Mouse (Mus musculus): ENCODE measurements at regions not wholly inside any gene's neighbourhood (a gene's known extent, or its start where the extent isn't known, plus 50 kb on each side); places are given as distances from the start of the nearest gene placed in this dataset.

DNA sequence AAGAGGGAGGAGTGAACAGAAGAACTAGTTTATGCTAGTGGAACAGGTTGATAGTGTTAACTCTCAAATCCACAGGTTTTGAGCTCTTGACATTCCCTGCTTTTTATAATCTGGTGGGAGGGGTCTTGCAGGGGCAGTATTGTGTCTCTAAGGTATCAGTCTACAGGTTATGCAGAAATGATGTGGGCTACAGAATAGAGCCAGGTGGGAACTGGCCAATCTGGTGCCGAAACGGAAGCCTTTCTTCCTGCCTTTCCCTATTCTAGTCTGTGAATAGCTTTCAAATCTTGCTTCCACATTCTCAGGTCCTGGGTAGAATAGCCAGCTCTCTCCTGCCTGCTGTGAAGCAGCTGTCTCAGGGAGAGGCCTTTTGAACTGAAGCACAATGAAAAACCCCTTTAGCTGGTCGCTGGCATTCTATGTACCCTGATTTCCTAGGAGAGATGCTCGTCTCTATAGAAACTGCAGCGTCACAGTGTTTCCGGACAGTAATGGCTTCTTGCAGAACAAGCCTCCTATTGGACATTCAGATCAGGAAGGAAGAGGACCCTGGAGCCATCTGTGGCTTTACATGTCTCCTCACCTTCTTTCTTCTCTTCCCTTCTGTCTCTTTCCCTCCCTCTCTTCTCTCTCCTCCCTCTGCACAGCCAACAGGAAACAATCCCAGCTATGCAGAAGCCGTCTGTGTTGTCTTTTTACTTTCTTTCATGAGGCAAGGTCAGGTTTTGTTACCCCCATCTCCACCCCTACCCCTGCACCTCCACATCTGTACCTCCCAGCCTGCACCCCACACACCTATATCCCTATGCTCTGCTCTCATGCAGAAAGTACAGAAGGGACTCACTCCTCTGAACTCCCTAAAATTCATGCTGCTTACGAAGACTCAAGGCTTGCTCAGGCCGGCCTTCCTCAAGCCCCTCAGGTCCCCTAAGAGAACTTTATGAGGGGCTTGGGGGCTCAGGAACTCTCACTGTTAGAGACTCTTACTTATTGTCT is 93.1 kb upstream of the Map1b start:
- H3K27ac ChIP-seq (replicated peaks; ENCODE audit: low read depth, low read length): no peak overlapping the region

DNA sequence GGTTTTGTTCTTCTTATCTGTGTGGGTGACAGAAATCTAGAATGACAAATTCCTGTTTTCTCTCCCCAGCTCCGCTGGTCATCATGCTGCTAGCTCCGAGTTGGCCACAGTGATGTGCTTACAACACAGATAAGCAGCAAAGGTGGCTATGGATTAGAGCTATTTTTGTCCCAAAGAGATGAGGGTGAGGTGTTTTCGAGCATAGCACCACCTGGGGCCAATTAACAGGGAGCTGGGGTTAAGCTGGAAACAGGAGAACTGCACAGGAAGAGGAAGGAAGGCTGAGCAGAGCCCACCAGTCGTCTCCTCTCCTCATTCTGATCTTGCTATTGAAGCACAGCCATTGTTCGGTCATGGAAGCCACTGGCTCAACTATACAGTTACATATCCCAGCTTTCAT is 92.3 kb upstream of the Map1b start:
- 20% methylated on average over 5 of the region's 5 CpGs for WGBS
- Histone ChIP-seq H3K27ac (replicated peaks; ENCODE audit: low read depth, low read length) (no peak overlapping the region), H3K27me3 (ENCODE audit: control insufficient read depth, insufficient read depth, low read length) (no peaks in the 10 kb centered on the region), H3K4me3 (ENCODE audit: low read depth, low read length) (no peak overlapping the region), H3K9ac (ENCODE audit: low read length) (no peak overlapping the region), H3K4me1 (ENCODE audit: control insufficient read depth, insufficient read depth, low read length) (peaks cover 3% of the 10 kb centered on the region; the same call in 1 of the 2 replicates), H3K9me3 (ENCODE audit: control insufficient read depth, low read length) (no peaks in the 10 kb centered on the region), H3K4me2 (ENCODE audit: low read depth, severe bottlenecking) (no peak overlapping the region), H3K36me3 (ENCODE audit: control insufficient read depth, insufficient read depth, low read length) (no peaks in the 10 kb centered on the region)
- ATAC-seq (ENCODE audit: insufficient number of reproducible peaks, low FRiP score, low TSS enrichment, low read depth): no peak
- no peak for DNase-seq (ENCODE audit: low spot score)

More for the DNA sequence above, 93.1 kb upstream of the Map1b start:
- no peak overlapping the region for H3K9ac ChIP-seq (ENCODE audit: low read length)
- no peaks in the 10 kb centered on the region for H3K36me3 ChIP-seq (ENCODE audit: control insufficient read depth, insufficient read depth, low read length)
- no peak for DNase-seq (ENCODE audit: low spot score)
- no peaks in the 10 kb centered on the region for H3K9me3 ChIP-seq (ENCODE audit: control insufficient read depth, low read length)
- 62% methylated on average over 9 of the region's 9 CpGs for WGBS
- no peaks in the 10 kb centered on the region for H3K27me3 ChIP-seq (ENCODE audit: control insufficient read depth, insufficient read depth, low read length)
- peaks cover 3% of the 10 kb centered on the region; the same call in 1 of the 2 replicates for H3K4me1 ChIP-seq (ENCODE audit: control insufficient read depth, insufficient read depth, low read length)
- no peak for ATAC-seq (ENCODE audit: insufficient number of reproducible peaks, low FRiP score, low TSS enrichment, low read depth)
- no peak overlapping the region for H3K4me3 ChIP-seq (ENCODE audit: low read depth, low read length)
- no peak overlapping the region for H3K4me2 ChIP-seq (ENCODE audit: low read depth, severe bottlenecking)

DNA sequence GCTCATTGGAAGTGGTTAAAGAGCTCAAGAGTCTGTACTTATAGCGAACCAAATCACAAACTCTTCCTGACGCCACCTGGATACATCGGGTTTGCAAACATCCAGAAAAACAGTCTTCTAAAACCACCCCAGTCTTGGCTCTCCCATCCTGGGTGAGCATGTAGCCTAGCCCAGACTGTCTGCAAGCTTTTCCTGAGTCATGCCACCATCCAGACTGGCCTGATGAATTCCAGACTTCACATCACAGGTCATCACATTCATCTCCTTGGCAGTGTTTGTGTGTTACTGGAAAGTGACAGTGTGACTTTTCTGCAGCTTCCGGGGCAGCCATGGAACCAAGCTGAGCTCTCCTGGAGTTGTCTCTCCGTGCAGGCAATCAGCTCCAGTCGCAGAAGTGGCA is 90.9 kb upstream of the Map1b start:
- no peak for ATAC-seq (ENCODE audit: insufficient number of reproducible peaks, low FRiP score, low TSS enrichment, low read depth)
- Histone ChIP-seq H3K4me2 (ENCODE audit: low read depth, severe bottlenecking) (no peak overlapping the region), H3K9ac (ENCODE audit: low read length) (no peak overlapping the region), H3K4me1 (ENCODE audit: control insufficient read depth, insufficient read depth, low read length) (peaks cover 3% of the 10 kb centered on the region; the same call in 1 of the 2 replicates), H3K36me3 (ENCODE audit: control insufficient read depth, insufficient read depth, low read length) (no peaks in the 10 kb centered on the region), H3K27ac (replicated peaks; ENCODE audit: low read depth, low read length) (no peak overlapping the region), H3K9me3 (ENCODE audit: control insufficient read depth, low read length) (no peaks in the 10 kb centered on the region), H3K4me3 (ENCODE audit: low read depth, low read length) (no peak overlapping the region), H3K27me3 (ENCODE audit: control insufficient read depth, insufficient read depth, low read length) (no peaks in the 10 kb centered on the region)
- DNase-seq (ENCODE audit: low spot score): no peak
- WGBS: 76% methylated on average over 6 of the region's 6 CpGs

DNA sequence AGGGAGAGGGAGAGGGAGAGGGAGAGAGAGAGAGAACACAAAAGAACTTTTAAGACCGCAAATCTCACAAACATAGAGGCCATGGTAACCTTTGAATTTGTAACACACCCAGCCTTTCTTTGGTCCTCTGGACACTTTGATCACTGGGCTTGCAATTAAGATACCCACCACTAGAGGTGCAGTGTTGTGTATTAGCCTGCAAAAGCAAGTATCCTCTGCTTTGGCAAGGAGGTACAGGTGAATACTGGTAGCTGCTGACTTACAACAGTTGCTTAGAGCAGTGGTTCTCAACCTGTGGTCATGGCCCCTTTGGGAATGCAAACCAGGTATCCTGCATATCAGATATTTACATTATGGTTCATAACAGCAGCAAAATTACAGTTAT is 90.3 kb upstream of the Map1b start:
- H3K27ac ChIP-seq (replicated peaks; ENCODE audit: low read depth, low read length): no peak overlapping the region
- H3K4me3 ChIP-seq (ENCODE audit: low read depth, low read length): no peak overlapping the region
- no peaks in the 10 kb centered on the region for H3K36me3 ChIP-seq (ENCODE audit: control insufficient read depth, insufficient read depth, low read length)
- DNase-seq (ENCODE audit: low spot score) (no peak), ATAC-seq (ENCODE audit: insufficient number of reproducible peaks, low FRiP score, low TSS enrichment, low read depth) (no peak)
- H3K27me3 ChIP-seq (ENCODE audit: control insufficient read depth, insufficient read depth, low read length): no peaks in the 10 kb centered on the region
- no peak overlapping the region for H3K4me2 ChIP-seq (ENCODE audit: low read depth, severe bottlenecking)
- no peak overlapping the region for H3K9ac ChIP-seq (ENCODE audit: low read length)
- peaks cover 3% of the 10 kb centered on the region; the same call in 1 of the 2 replicates for H3K4me1 ChIP-seq (ENCODE audit: control insufficient read depth, insufficient read depth, low read length)
- no peaks in the 10 kb centered on the region for H3K9me3 ChIP-seq (ENCODE audit: control insufficient read depth, low read length)
- 71% methylated on average over 1 of the region's 1 CpGs for WGBS

DNA sequence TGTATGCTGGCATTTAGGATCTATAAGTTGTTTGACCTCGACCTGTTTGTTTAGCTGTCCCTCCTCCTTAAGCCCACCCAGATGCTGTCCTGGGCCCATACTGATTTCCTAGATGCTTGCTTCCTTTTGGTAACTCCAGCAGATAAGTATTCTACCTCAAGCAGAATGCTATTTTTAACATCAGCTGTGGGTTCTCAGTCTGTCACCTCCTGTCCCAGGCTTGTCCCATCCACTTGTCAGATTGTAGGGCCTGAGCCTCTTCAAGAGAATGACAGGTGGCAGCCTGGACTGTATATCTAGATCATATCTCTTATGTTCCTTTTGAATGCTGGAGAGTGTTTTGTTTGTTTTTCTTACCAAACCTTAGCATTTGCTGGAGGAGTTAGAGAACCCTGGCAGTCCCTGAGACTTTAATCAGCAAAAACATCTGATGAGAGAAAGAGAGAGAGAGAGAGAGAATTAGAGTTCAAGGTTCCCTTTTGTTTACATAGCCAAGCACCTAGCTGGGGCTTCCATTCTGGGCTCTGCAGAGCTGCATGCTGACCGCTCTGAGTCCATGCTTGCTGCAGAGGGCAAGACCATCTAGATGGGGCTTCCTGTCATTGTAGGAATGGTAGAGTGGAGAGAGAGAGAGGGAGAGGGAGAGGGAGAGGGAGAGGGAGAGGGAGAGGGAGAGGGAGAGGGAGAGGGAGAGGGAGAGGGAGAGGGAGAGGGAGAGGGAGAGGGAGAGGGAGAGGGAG is 89.7 kb upstream of the Map1b start:
- whole genome bisulfite sequencing: 89% methylated on average over 2 of the region's 2 CpGs
- H3K27me3 ChIP-seq (ENCODE audit: control insufficient read depth, insufficient read depth, low read length): no peaks in the 10 kb centered on the region
- no peak overlapping the region for H3K4me3 ChIP-seq (ENCODE audit: low read depth, low read length)
- peaks cover 3% of the 10 kb centered on the region; the same call in 1 of the 2 replicates for H3K4me1 ChIP-seq (ENCODE audit: control insufficient read depth, insufficient read depth, low read length)
- H3K36me3 ChIP-seq (ENCODE audit: control insufficient read depth, insufficient read depth, low read length): no peaks in the 10 kb centered on the region
- no peak overlapping the region for H3K4me2 ChIP-seq (ENCODE audit: low read depth, severe bottlenecking)
- H3K27ac ChIP-seq (replicated peaks; ENCODE audit: low read depth, low read length): no peak overlapping the region
- ATAC-seq (ENCODE audit: insufficient number of reproducible peaks, low FRiP score, low TSS enrichment, low read depth) (no peak), DNase-seq (ENCODE audit: low spot score) (no peak)
- no peak overlapping the region for H3K9ac ChIP-seq (ENCODE audit: low read length)
- H3K9me3 ChIP-seq (ENCODE audit: control insufficient read depth, low read length): no peaks in the 10 kb centered on the region

DNA sequence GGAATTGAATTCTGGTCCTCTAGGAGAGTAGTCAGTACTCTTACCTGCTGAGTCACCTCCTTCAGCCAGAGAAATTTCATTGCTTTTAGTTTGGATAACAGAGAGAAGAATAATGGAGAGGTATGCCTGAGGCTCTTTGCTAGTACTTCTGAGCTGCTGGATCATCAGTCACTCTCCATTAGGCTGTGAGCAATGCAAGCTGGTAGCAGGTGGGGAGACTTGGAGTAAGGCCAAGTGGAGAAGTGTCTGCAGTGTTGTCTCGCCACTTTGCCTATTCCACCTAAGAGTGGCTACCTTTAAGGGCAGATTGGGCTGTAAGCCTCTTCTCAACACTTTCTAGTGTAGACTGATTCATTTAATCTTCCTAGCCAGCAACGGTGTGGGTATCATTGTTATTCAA is 81.6 kb upstream of the Map1b start:
- Histone ChIP-seq H3K4me1 (ENCODE audit: control insufficient read depth, insufficient read depth, low read length) (no peaks in the 10 kb centered on the region), H3K36me3 (ENCODE audit: control insufficient read depth, insufficient read depth, low read length) (no peaks in the 10 kb centered on the region), H3K9ac (ENCODE audit: low read length) (no peak overlapping the region), H3K27ac (replicated peaks; ENCODE audit: low read depth, low read length) (no peak overlapping the region), H3K4me3 (ENCODE audit: low read depth, low read length) (no peak overlapping the region), H3K27me3 (ENCODE audit: control insufficient read depth, insufficient read depth, low read length) (no peaks in the 10 kb centered on the region), H3K9me3 (ENCODE audit: control insufficient read depth, low read length) (no peaks in the 10 kb centered on the region), H3K4me2 (ENCODE audit: low read depth, severe bottlenecking) (no peak overlapping the region)
- WGBS: 87% methylated on average over 2 of the region's 2 CpGs
- ATAC-seq (ENCODE audit: insufficient number of reproducible peaks, low FRiP score, low TSS enrichment, low read depth) (no peak), DNase-seq (ENCODE audit: low spot score) (no peak)

DNA sequence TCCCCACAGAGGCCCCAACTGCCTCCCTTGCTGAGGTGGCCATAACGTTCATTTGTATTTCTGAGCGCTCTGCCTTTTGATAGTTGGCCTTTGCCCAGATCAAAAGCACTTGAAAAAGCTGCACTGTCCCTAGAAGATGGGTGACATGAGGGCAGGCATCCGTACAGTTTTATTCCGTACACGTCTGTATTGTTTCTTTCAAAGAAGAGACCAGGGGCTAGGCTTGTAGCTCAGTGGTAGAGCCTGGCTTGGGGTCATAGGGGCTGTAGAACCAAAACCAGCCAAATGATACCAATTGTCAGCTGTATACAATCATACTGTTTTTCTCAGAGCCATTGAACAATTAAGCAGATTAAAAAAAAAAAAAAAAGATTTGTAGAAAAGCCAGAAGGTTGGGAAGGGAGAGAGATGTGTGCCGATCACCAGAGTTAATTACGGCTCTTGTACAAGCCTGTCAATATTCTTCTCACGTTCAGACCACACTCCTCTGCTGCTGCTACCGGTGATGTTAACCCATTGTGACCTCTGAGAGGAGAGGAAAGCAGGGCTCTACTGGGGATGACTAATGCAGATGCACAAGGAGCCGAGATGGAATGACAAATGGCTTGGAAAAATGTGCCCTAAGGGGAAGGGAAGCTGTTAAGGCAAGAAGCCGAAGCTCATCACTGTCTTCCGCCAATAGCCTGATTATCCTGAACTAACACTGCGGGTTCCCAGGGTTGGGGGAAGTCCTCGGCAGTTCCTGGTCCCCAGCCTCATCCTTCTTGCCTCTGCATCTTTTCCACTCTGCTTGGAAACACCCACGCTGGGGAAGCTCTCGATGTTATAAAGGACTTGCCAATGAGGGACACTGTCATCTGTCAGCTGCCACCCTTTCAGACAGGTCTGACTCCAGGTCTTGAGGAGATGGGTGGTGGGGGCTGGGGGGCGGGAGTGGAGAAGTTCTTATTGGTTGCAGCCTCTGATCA is 77.8 kb upstream of the Map1b start:
- WGBS: 47% methylated on average over 17 of the region's 17 CpGs
- H3K4me1 ChIP-seq (ENCODE audit: control insufficient read depth, insufficient read depth, low read length): no peaks in the 10 kb centered on the region
- H3K36me3 ChIP-seq (ENCODE audit: control insufficient read depth, insufficient read depth, low read length): no peaks in the 10 kb centered on the region
- H3K4me2 ChIP-seq (ENCODE audit: low read depth, severe bottlenecking): no peak overlapping the region
- H3K27ac ChIP-seq (replicated peaks; ENCODE audit: low read depth, low read length): no peak overlapping the region
- H3K4me3 ChIP-seq (ENCODE audit: low read depth, low read length): no peak overlapping the region
- DNase-seq (ENCODE audit: low spot score) (no peak), ATAC-seq (ENCODE audit: insufficient number of reproducible peaks, low FRiP score, low TSS enrichment, low read depth) (no peak)
- no peaks in the 10 kb centered on the region for H3K27me3 ChIP-seq (ENCODE audit: control insufficient read depth, insufficient read depth, low read length)
- no peaks in the 10 kb centered on the region for H3K9me3 ChIP-seq (ENCODE audit: control insufficient read depth, low read length)
- H3K9ac ChIP-seq (ENCODE audit: low read length): no peak overlapping the region

DNA sequence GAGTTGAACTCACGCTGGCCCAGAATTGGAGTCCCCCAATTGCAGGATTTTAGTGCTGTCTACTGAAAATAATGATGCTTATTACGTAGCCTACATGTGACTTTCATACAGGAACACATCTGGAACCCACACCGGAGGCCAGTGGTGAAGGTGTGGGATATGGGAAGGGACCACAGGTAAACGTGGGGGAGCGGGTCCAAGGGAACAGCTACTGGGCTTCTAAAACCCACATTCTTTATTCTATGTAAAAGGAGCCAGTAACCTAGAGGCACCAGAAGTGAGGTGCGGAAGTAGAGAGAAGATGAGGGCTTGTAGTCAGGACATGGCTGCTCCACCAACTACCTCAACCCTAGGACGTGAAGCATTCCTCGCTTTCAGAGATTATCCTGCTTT is 76.9 kb upstream of the Map1b start:
- Histone ChIP-seq H3K4me2 (ENCODE audit: low read depth, severe bottlenecking) (no peak overlapping the region), H3K4me3 (ENCODE audit: low read depth, low read length) (no peak overlapping the region), H3K27me3 (ENCODE audit: control insufficient read depth, insufficient read depth, low read length) (no peaks in the 10 kb centered on the region), H3K36me3 (ENCODE audit: control insufficient read depth, insufficient read depth, low read length) (no peaks in the 10 kb centered on the region), H3K27ac (replicated peaks; ENCODE audit: low read depth, low read length) (no peak overlapping the region), H3K4me1 (ENCODE audit: control insufficient read depth, insufficient read depth, low read length) (no peaks in the 10 kb centered on the region), H3K9me3 (ENCODE audit: control insufficient read depth, low read length) (no peaks in the 10 kb centered on the region), H3K9ac (ENCODE audit: low read length) (no peak overlapping the region)
- ATAC-seq (ENCODE audit: insufficient number of reproducible peaks, low FRiP score, low TSS enrichment, low read depth) (no peak), DNase-seq (ENCODE audit: low spot score) (no peak)
- whole genome bisulfite sequencing: 55% methylated on average over 8 of the region's 8 CpGs
